Mouse (Mus musculus) v-Abl transformed pro-B cells (cell line): ENCODE results near the gene Grk5.

Source experiments
- in situ Hi-C, 2 experiments: fragments of 400-800 bp; cut with MboI; formaldehyde crosslinking; loops; one replicate each; pipeline ENCODE4 v1.15.1; 2025; ENCODE audit not compliant: unreplicated experiment in 2 of 2

Gene Grk5

DNA sequence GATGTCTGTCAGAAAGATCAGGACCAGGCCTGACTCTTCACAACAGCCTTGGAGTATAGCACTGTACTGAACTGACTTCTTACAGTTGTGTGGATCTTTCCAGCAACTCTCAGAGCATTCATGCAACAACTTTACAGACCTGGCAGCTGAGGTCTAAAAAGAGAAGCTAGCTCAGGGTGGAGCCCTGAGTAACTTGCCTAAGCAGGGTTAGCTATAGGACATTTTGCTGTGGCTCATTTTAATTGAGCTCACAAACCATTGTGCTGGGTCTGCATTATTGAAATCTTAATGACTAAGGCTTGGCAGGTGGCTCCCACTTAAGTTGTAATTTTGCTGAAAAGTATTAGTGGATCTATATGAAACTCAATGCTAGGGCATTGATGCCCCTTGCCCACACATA lies 162.5 kb downstream of the Grk5 start:
- in situ Hi-C loops: no loop called here

DNA sequence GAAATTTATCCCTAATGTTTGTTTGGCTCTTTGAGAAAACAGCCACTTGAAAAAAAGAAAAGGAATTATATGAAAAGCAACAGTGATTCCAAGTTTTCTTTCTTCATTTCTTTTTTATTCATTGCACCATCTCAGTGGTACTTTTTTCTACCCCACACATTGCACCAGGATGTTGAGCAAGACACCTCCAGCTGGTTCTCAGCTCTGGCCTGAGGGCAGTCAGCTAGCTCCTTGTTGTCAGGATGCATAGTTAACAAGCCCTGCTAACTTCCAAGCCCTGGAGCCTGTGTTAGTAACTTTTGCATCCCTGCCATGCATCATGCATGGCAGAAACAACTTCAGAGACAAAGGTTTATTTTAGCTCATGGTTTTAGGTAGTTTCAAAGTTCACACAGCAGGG lies 163.2 kb downstream of the Grk5 start:
- in situ Hi-C loops: no loop called here

DNA sequence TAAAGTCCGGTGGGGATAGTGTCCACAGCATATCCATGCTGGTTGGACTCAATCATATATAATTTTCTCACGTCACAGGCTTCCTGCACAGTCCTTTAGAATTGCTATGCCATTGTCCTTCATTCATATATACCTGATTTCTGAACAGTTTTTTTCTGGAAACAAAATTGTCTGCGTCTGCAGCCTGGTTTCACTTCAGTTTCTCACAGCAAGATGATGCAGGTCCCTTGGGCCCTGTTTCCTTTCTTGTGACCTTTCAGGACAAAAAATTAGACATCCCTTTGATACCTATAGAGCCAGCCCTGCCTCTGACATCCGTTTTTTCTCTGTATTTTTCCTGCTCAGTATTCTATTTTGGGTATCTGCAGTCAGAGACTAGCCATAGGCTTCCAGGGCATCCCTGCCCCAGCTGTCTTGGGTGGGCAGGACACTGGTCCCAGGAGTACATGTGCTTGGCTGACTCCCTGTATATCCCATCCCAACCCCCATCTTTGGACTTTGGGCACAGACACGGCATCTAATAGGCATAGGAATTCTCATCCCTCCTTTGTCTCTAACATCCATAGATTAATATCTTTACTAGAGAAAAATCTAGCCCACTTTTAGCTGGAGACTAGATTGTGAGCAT lies 167.3 kb downstream of the Grk5 start:
- in situ Hi-C loops: no loop called here

- in situ Hi-C loops: no loop called here
These were observed 168.0 kb downstream of the Grk5 start for GRCm38 (mm10) chr19:61057581-61057980.

- in situ Hi-C loops: no loop called here
These were observed 174.8 kb downstream of the Grk5 start for GRCm38 (mm10) chr19:61064386-61064785.

GRCm38 (mm10) chr19:61065011-61065410 lies 175.5 kb downstream of the Grk5 start:
- in situ Hi-C loops: no loop called here

- in situ Hi-C loops: no loop called here
These were observed 189.1 kb downstream of the Grk5 start for GRCm38 (mm10) chr19:61078622-61079021.

GRCm38 (mm10) chr19:61080251-61080749 lies 190.8 kb downstream of the Grk5 start:
- in situ Hi-C loops: no loop called here

DNA sequence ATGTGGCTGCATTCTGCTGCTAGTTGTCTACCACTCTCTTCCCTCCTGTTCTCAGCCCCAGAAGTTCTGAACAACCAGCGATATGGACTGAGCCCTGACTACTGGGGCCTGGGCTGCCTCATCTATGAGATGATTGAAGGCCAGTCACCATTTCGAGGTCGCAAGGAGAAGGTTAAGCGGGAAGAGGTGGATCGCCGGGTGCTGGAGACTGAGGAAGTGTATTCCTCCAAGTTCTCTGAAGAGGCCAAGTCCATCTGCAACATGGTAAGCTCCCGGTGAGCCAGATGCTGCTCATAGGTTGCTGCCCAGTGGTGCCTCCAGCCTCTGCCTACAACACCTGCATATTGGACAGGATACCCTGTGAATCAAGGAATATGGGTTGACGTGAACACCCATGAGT lies 193.5 kb downstream of the Grk5 start:
- in situ Hi-C loops: no loop called here

DNA sequence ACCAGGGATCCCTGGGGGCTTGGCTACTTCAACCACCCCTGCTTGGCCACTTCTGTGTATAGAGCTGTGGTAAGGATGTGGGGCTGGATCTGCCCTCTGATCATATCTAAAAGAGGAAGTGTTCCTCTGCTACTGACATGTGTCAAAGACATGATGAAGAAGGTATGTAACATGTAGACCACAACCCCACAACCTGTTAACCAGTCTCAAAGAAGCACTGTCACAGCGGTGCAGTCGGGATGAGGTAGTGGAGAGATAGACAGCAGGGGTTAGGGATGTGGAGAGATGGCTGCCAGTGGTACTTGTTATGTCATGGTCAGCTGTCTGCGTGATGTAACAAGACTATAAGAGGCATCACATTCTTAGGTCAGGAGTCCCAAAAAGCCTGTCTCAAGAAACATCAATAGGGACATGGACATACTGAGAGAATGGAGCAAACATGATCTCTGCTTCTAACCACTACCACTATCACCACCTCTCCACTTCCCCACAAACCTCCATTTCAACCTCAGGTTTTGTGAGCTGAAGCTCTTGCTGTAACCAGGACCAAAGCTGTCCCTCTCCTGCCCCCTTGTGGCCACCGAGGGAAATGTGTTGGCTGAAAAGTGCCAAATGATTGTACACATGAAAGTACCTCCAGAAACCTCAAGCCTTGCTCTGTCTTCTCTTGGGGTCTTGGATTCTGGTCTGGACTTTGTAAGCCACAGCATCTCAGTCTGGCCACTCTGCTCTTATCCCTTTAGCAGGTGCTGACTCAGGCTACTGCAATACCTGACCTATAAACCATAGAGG lies 194.8 kb downstream of the Grk5 start:
- in situ Hi-C loops: no loop called here

DNA sequence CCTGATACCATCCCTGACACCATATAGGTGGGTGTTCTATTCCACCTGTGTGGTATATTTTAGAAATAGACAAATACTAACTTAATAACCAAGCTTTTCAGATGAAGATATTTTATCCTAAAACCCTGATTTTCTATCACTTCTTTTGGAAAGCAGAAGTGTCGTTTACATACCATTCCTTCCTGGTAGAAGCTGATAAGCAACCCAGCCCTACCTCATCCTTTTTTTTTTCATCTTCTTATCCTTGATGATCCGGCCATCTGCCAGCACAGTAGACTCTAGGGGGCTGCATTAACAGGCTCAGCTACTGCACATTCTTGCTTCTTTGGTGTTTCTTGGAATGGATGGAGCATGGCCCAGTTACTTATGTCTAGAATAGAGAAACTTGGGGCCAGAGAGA lies 195.7 kb downstream of the Grk5 start:
- in situ Hi-C loops: loop anchor here (5.0 kb wide), 2 partner anchors 198 to 248 kb away; partner anchors contain the start of gene Grk5 (in 2 of the 2)

GRCm38 (mm10) chr19:61087781-61088180 lies 198.2 kb downstream of the Grk5 start:
- in situ Hi-C loops: loop anchor here (5.0 kb wide), 2 partner anchors 200 to 250 kb away; partner anchors contain the start of gene Grk5 (in 2 of the 2)

GRCm38 (mm10) chr19:61089001-61089400 lies 199.5 kb downstream of the Grk5 start:
- in situ Hi-C loops: loop anchor here (5.0 kb wide), 2 partner anchors 202 to 252 kb away; partner anchors contain the start of gene Grk5 (in 2 of the 2)

DNA sequence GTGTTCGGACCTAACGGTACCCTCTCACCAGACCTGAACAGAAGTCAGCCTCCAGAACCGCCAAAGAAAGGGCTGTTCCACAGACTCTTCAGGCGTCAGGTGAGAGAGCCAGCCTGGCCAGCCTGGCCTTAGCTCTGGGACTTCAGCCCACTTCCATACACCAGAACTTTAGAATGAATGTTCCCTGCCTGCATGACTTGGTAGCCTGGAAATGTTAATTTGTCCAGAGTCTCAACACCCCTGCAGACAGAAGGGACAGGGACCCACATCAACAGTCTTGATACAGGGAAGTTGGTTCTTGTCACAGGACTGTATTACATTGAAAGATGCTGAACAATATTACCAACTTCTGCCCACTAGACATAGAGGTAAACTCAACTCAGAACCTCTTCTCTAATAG lies 201.0 kb downstream of the Grk5 start:
- in situ Hi-C loops: loop anchor here in 1 of 2 experiments (5.0 kb wide), 1 partner anchor 358 kb away; no protein-coding TSS in a partner anchor

GRCm38 (mm10) chr19:61096776-61097175 lies 207.2 kb downstream of the Grk5 start:
- in situ Hi-C loops: loop anchor here in 1 of 2 experiments (5.0 kb wide), 1 partner anchor 364 kb away; no protein-coding TSS in a partner anchor

DNA sequence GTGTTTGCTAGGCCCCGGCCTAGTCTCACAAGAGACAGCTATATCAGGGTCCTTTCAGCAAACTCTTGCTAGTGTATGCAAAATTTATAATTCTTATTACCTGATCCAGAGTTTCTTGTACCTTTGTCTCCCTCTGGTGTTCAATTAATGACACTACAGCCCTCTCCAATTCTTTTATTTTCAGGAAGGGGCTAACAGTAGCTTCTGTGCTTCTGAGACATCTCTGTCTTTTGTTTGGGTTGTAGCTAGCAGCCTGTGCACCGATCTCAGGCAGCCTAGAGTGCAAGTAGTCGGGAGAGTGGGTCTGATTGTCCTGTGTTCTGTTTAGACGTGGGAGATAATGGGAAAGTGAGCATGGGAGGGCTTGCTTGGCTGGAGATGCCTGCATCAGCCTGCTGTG lies 208.2 kb downstream of the Grk5 start:
- in situ Hi-C loops: loop anchor here in 1 of 2 experiments (5.0 kb wide), 1 partner anchor 365 kb away; no protein-coding TSS in a partner anchor

DNA sequence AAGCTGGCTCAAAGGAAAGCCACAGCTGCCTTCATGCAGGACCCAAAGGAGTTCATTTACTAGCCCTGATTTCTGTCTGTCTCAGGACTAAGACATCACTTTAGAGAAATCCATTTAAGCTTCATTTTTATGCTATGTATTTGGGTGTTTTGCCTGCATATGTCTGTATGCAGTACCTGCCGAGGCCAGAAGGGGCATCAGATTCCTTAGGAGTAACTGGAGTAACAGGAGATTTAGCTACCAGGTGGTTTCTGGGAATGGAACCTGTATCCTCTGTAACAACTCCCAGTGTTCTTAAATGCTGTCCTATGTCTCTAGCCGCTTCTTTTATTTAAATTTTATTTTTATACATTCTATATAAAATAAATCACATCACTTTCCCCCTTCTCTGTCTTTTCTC lies 220.6 kb downstream of the Grk5 start:
- in situ Hi-C loops: no loop called here

GRCm38 (mm10) chr19:61131096-61131495 lies 241.5 kb downstream of the Grk5 start:
- in situ Hi-C loops: no loop called here

- in situ Hi-C loops: no loop called here
These were observed 249.1 kb downstream of the Grk5 start for GRCm38 (mm10) chr19:61138655-61139054.

DNA sequence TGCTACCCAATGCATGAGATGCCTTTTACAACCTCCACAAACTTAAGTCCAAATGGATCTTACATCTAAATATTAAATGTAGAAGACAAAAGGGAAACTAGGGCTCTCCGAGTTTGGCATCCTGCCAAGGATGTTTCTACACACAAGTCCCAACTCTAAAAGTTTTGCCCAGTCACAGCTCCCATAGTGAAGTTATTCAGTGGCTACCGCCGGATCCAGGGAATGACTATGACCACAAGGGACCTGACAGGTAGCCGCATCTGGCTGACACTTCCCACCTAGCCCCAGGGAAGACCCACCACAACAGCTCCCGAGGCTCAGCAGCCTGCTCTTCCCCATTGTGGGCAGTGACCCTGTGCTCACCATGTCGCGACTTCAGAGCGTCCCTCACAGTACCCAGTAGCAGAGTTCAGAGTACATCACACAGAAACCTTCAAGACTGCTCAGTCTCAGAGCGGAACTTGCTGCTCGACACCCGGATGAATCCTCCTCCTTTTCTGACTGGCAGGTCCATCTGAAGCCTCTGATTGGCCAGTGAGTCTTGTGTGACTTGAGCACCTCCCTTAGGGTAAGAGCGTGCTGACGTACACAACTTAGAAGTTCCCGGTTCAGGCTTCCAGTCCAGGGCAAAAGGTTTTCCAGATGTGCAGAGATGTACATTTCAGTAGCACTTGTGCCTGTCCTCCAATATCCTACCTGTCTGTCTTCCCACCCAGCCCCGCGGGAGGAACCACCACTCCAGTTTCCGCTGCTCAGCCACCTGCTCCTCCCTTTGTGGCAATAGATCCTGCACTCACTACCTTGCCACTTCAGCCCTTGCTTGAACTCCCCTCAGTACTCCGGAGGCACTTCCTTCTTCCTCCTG lies 251.0 kb downstream of the Grk5 start, which contains the start of gene Zfp950:
Zfp950 (minus strand) TSS at position 499 of the 865 bp plus-strand sequence.
- in situ Hi-C loops: no loop called here
